Mouse (Mus musculus): Measurements from ENCODE around the gene Cyb5r3. TPM values are rescaled to one million over a fixed set of nuclear protein-coding genes. Genes with fewer than 3 reads are reported as not detected.

Gene Cyb5r3
- total RNA-seq, 2 experiments from 2014 or later = 106 to 114 TPM

DNA sequence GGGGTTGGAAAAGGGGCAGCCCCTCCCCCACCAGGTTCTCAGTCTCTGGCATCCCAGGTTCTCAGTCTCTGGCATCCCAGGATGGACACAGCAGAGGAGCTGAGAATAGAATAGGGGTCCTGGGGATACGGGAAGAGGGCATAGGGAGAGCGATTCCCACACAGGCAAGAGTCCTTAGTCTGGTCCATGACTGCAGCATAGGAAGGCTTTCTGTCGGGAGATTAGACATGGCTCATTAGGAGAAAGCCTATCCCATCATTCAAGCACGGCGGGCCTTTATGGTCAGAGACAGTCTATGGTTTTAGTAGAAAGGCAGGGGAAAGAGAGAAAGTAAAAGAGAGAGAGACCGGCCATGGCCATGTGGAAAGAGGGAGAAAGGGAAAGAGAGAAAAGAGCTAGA is 64.6 kb downstream of the Cyb5r3 start:
- DNase-seq (ENCODE audit: low spot score in 2 of 2) = no peak

DNA sequence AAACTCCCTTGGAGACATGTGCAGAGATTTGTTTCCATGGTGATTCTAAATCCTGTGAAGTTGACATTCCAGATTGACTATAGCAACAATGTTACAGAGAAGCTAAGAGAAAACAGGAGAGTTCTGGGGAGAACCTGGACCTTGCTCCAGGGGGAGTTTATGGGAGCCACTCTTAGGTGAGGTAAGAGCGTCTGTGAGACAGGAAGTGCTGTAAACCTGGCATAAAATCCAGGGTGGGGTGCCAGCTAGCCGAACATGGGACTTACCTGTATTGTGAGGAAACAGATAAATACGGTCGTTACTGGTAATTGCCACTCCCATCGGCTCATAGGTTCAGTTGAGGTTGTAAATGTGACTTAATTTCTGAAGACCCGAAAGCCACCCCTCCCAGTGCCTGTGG is 66.0 kb downstream of the Cyb5r3 start:
- no peak for DNase-seq (ENCODE audit: low spot score in 2 of 2)

Other genes with a start within 250 kb of the Cyb5r3 start
- gene Tcf20, start 184.7 kb downstream of the Cyb5r3 start, total RNA-seq (2021) = 100 to 1,000 TPM; 139 to 153 TPM
- 1 to 10 TPM; 1.6 to 2.4 TPM for gene Nfam1, start 139.3 kb downstream of the Cyb5r3 start, total RNA-seq (2021)
- 10 to 100 TPM; 11.6 to 12.0 TPM for gene Serhl, start 83.1 kb downstream of the Cyb5r3 start, total RNA-seq (2021)
- 100 to 1,000 TPM; 123 to 128 TPM for gene Rrp7a, start 49.8 kb downstream of the Cyb5r3 start, total RNA-seq (2021)
- gene Poldip3, start 23.2 kb downstream of the Cyb5r3 start, total RNA-seq (2021) = 10 to 100 TPM; 82.6 to 83.2 TPM
- 1 to 10 TPM; 3.0 to 5.0 TPM for gene A4galt, start 79.2 kb upstream of the Cyb5r3 start, total RNA-seq (2021)
- 10 to 100 TPM; 19.8 to 22.7 TPM for gene Arfgap3, start 177.7 kb upstream of the Cyb5r3 start, total RNA-seq (2021)

Data from layer of hippocampus, postnatal 10 days (tissue).